Mouse (Mus musculus) urinary bladder, postnatal 10 days (tissue): ENCODE measurements around the gene Naaladl2.
"Not testable (repeated sequence)": the region's sequence is repeated elsewhere in the genome, so short reads cannot be mapped to it uniquely, and the experiment has no call there.

Experiments
- DNase-seq: peaks from one replicate; pipeline ENCODE4 v3.0.0; 2022; ENCODE audit warnings: low spot score

Naaladl2 gene

GRCm38 (mm10) chr3:24314658-24315297 is 829.3 kb downstream of the Naaladl2 start:
- DNase-seq, result no peak

DNA sequence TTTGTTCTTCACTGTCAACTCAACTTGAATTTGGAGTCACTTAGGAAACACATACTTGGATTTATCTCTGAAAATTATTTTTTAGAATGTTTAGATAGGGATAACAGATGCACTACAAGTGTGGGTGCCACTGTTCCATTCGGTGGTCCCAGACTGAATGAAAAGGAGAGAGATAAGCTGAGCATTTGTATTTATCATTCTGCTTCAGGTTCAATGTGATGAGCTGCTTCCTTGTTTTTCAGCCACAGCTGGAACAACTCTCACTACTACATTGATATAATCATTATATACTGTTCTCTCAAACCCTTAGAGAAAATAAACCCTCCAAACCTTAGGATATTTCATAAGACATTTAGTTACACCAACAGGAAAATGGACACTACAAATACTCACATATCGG is 918.6 kb downstream of the Naaladl2 start:
- DNase-seq, result no peak

DNA sequence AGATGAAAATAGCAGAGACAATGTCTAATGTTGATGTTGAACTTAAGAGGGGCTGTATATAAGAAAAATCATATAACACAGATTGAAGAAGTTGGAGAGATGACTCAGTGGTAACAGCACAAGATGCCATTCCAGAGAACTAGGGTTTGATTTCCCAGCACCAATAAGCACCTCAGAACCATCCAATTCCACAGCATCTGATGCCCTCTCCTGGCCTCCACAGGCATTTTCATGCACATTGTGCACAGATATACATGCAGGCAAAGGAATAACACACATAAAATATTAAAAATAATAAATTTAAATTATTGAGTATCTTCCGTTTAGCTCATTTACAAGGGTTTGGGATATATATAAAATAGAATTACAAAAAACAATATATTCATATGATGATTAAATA is 926.6 kb downstream of the Naaladl2 start:
- DNase-seq, result no peak

- DNase-seq, result no peak
Observed at GRCm38 (mm10) chr3:24166531-24166930, 977.5 kb downstream of the Naaladl2 start.

- DNase-seq, result no peak
Observed at GRCm38 (mm10) chr3:24163992-24164391, 980.1 kb downstream of the Naaladl2 start.

DNA sequence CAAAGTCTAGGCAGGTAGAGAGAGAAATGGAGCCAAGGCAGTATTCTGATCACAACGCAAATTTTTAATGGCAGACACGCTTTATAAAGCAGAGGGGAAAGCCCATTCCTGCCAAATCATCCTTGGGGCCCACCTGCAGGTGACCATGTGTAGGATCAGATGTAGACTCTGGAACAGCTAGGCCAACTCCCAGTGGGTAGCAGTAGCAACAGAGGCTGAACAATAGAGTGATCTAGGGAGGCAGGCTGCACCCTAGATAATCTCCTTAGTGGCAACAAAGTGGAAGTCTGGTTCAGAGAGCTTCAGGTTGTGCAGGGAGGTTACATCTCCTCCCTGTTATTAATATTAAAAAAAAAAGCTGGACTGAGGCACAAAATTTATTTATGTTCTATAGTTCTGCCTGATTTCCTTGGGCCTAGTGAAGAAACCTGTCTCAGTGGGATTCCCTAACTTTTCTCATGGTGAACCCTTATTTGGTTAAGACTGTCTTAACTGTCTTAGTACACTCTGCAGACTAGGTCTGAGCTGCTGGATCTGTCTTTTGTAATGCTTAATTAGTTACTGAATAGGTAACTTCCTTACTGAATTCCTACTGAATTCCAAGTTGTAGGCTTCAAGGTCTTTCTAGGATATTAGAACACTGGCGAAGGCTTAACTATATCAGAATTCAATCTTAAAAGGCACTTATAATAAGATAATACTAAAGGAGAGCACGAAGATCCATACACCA is 992.8 kb downstream of the Naaladl2 start:
- not testable (repeated sequence) for DNase-seq

GRCm38 (mm10) chr3:24142808-24143207 is 1001.3 kb downstream of the Naaladl2 start:
- DNase-seq, result no peak

- no peak for DNase-seq
Observed at GRCm38 (mm10) chr3:24138002-24138401, 1006.1 kb downstream of the Naaladl2 start.

GRCm38 (mm10) chr3:24126200-24126599 is 1017.9 kb downstream of the Naaladl2 start:
- no peak for DNase-seq

- DNase-seq, result no peak
Observed at GRCm38 (mm10) chr3:24124034-24124433, 1020.0 kb downstream of the Naaladl2 start.

- DNase-seq, result no peak
Observed at GRCm38 (mm10) chr3:24118136-24118535, 1025.9 kb downstream of the Naaladl2 start.

DNA sequence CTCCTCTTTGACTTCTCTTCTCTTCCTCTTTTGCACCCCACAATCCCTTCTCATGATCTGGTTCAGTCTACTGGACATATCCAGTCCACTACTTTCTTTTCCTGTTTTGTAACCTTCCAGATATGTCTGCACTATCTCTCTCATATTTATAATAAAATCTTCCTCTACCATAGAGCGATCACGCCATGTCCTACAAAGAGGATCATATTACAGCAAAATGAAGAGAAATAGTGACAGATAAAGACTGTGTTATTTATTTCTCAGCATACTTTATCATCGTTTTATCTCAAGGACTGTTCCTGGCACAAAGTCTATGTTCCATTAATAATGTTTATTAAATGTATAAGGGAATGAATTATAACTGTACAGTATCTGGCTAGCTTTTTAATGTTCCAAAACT is 1029.2 kb downstream of the Naaladl2 start:
- DNase-seq, result no peak

GRCm38 (mm10) chr3:24113360-24113759 is 1030.7 kb downstream of the Naaladl2 start:
- DNase-seq, result no peak

- no peak for DNase-seq
Observed at GRCm38 (mm10) chr3:24106391-24106790, 1037.7 kb downstream of the Naaladl2 start.

GRCm38 (mm10) chr3:24079761-24080160 is 1064.3 kb downstream of the Naaladl2 start:
- no peak for DNase-seq

DNA sequence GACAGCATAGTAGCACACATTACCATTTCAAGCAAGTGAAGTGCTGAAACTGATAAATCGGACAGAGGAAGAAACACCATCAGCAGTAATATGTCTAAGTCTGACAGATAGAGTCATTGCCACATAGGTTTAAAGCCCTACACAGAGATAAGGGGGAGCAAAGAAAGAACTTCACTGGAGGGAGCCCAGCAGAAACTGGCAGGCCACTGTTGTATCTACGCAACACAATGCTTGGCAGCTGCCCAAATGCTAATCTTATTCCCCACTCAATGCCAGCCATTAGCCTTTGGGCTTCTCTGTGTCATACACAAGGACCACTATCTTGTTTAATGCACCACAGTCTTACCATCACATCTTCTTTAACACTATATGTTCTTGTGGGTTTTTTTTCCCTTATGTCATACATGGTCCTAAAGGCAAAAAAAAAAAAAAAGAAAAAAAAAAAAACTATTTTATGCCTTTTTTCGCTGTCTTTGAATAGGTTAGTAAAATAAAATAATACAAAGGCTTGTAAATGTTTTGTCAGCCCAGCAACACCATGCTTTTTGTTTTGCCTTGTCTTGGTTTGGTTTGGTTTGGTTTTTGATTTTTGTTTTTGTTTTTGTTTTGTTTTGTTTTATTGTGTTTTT is 1072.8 kb downstream of the Naaladl2 start:
- DNase-seq, result no peak

GRCm38 (mm10) chr3:24070424-24071168 is 1073.5 kb downstream of the Naaladl2 start:
- DNase-seq, result no peak

DNA sequence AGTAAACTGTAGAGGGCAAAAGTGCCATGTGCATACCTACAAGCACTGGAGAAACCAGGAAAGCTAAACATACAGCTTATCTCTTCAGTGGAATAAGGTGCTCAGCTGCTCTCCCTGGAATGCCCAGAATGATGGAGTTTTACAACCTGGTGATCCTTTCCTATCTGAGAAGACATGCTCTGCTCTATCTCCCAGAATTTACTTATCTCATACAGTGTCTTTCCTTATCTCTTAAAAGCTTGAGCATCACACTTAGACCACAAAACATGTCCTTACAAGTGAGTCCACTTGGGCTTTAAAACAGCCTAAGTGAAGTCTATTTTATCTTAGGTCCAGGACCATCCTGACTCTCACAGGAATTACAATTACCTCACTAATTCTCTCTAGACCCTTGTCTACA is 1095.8 kb downstream of the Naaladl2 start:
- DNase-seq, result no peak

GRCm38 (mm10) chr3:24001741-24002140 is 1142.3 kb downstream of the Naaladl2 start:
- DNase-seq, result no peak

- no peak for DNase-seq
Observed at GRCm38 (mm10) chr3:23973727-23974126, 1170.3 kb downstream of the Naaladl2 start.

- no peak for DNase-seq
Observed at GRCm38 (mm10) chr3:23972747-23973667, 1171.1 kb downstream of the Naaladl2 start.
